In the genomic region with DNA sequence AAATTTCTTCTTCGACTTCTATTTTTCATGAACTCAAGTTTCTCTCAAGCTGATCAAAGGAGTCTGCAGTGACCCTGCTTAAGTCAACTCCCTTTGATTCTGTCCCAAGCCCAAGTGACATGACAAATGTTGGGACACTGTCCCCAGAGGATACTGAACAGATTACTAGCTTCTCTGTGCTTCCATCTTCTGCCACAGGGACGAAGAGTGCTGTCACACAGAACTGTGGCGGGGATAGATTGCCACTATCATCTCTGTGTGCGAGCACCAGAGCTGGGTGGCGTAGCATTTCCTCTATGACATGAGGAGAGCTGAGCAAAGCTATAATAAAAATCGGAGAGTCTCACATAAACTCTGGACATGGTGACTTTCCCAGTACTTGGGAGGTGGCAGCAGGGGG, we compare ENCODE assay signal across 24 mouse cellular contexts. TPM values are rescaled to one million over a fixed set of nuclear protein-coding genes. Genes with fewer than 3 reads are reported as not detected.
A peak's percentile ranks its signal among the peaks of the same experiment; 100 is the strongest.
DNase-seq lines count a peak whose midpoint lies in the region; ATAC-seq and TF ChIP-seq lines count a peak whose summit lies in the region.
"Had no signal": no experiment of that assay in that cellular context is flagged by ENCODE, and none has a peak within 500 bp of the region (broad histone marks: within the 10 kb centered on the region; RNA-seq: fewer than 3 reads in every experiment).

No protein-coding gene starts in this region.

- WGBS in kidney, postnatal 0 days: 81% methylated on average over 6 of the region's 6 CpGs
- WGBS in kidney, embryonic 16.5 days: 75% methylated on average over 6 of the region's 6 CpGs
- WGBS in lung, embryonic 16.5 days: 79% methylated on average over 6 of the region's 6 CpGs
- WGBS in lung, adult 2 months: 86% methylated on average over 6 of the region's 6 CpGs

- no peak for TF ChIP-seq POLR2A in lung, adult 2 months (IDR thresholded peaks at IDR 0.05; ENCODE audit: borderline replicate concordance, extremely low read depth, low read depth, low read length)

- DNase-seq in adrenal gland, postnatal 10 days: peak; percentile 30
- no peak for DNase-seq in adrenal gland, postnatal 25 days
- DNase-seq in kidney, postnatal 0 days (ENCODE audit: low spot score): peak; percentile 8
- DNase-seq in lung, adult 2 months: no peak
- peak; percentile 12 for DNase-seq in lung, postnatal 25 days (ENCODE audit: low spot score)
- no peak for DNase-seq in cerebellum, adult 11 months
- DNase-seq: cerebellum, adult 2 months; cerebellum, postnatal 36 days; gastrocnemius, postnatal 10 days; heart, adult 2 months; heart, postnatal 4 days; kidney, adult 18-20 months; layer of hippocampus, postnatal 36 days; thymus, postnatal 25 days had no signal

- 0 out of 2 replicates have a peak, but pooled peaks cover 4% of the 10 kb centered on the region for H3K4me1 ChIP-seq in kidney, postnatal 0 days (replicated peaks; ENCODE audit: insufficient read depth, low read length)
- H3K4me1 ChIP-seq in kidney, embryonic 16.5 days (ENCODE audit: insufficient read depth, low read length): no peaks in the 10 kb centered on the region
- no peaks in the 10 kb centered on the region for H3K4me1 ChIP-seq in lung, embryonic 16.5 days (replicated peaks; ENCODE audit: control insufficient read depth, insufficient read depth, low read length)
- no peaks in the 10 kb centered on the region; the same call in 1 of the 2 replicates for H3K4me1 ChIP-seq in lung, adult 2 months (ENCODE audit: control insufficient read depth, insufficient read depth, low read length)
- H3K4me1 ChIP-seq: forebrain, embryonic 10.5 days; limb, embryonic 15.5 days; neural tube, embryonic 12.5 days had no signal

- no peak overlapping the region for H3K4me3 ChIP-seq in kidney, postnatal 0 days (replicated peaks; ENCODE audit: low read depth, low read length)
- H3K4me3 ChIP-seq in kidney, embryonic 16.5 days (ENCODE audit: low read length): no peak overlapping the region
- no peak overlapping the region for H3K4me3 ChIP-seq in lung, embryonic 16.5 days (ENCODE audit: low read length)
- H3K4me3 ChIP-seq in lung, adult 2 months (replicated peaks; ENCODE audit: extremely low read depth, low read depth, low read length): no peak overlapping the region
- H3K4me3 ChIP-seq: forebrain, embryonic 10.5 days; heart, adult 2 months; limb, embryonic 15.5 days; liver, embryonic 15.5 days; megakaryocyte, embryonic 14.5 days; neural tube, embryonic 12.5 days had no signal

- H3K9me3 ChIP-seq in kidney, postnatal 0 days (replicated peaks; ENCODE audit: low read length): no peaks in the 10 kb centered on the region
- no peaks in the 10 kb centered on the region for H3K9me3 ChIP-seq in kidney, embryonic 16.5 days (ENCODE audit: low read length)
- no peaks in the 10 kb centered on the region for H3K9me3 ChIP-seq in lung, embryonic 16.5 days (ENCODE audit: control insufficient read depth, low read length)
- H3K9me3 ChIP-seq: forebrain, embryonic 10.5 days; G1E; limb, embryonic 15.5 days; liver, embryonic 15.5 days; megakaryocyte, embryonic 14.5 days; neural tube, embryonic 12.5 days had no signal

- H3K4me2 ChIP-seq in kidney, postnatal 0 days (ENCODE audit: low read length): no peak overlapping the region
- H3K4me2 ChIP-seq in kidney, embryonic 16.5 days (replicated peaks; ENCODE audit: low read depth, low read length): no peak overlapping the region
- H3K4me2 ChIP-seq in lung, embryonic 16.5 days (ENCODE audit: low read depth, low read length): no peak overlapping the region
- H3K4me2 ChIP-seq: limb, embryonic 15.5 days; liver, embryonic 15.5 days; neural tube, embryonic 12.5 days had no signal

- ATAC-seq in kidney, postnatal 0 days (replicated peaks; ENCODE audit: low FRiP score, low read depth): no peak
- ATAC-seq in kidney, embryonic 16.5 days (ENCODE audit: low FRiP score, low TSS enrichment): no peak
- ATAC-seq in lung, embryonic 16.5 days (ENCODE audit: low read depth): peak; percentile 20; the same call in 1 of the 2 replicates
- ATAC-seq: activated CD4-positive, CD25-positive, alpha-beta regulatory T cell, adult 4 months; hindbrain, embryonic 16.5 days had no signal

- no peak for TF ChIP-seq CTCF in kidney, postnatal 0 days (IDR thresholded peaks at IDR 0.05; ENCODE audit: low read depth)
- no peak for TF ChIP-seq CTCF in lung, adult 2 months (IDR thresholded peaks at IDR 0.05; ENCODE audit: insufficient read depth, low read length)

- H3K9ac ChIP-seq in kidney, postnatal 0 days (ENCODE audit: low read depth, low read length): no peak overlapping the region
- no peak overlapping the region for H3K9ac ChIP-seq in kidney, embryonic 16.5 days (replicated peaks; ENCODE audit: low read length)
- no peak overlapping the region for H3K9ac ChIP-seq in lung, embryonic 16.5 days (ENCODE audit: low read length)
- H3K9ac ChIP-seq: limb, embryonic 15.5 days; liver, embryonic 15.5 days; neural tube, embryonic 12.5 days had no signal

- no peaks in the 10 kb centered on the region for H3K36me3 ChIP-seq in kidney, postnatal 0 days (ENCODE audit: insufficient read depth, low read length)
- peaks cover 16% of the 10 kb centered on the region; the same call in 1 of the 2 replicates for H3K36me3 ChIP-seq in kidney, embryonic 16.5 days (ENCODE audit: insufficient read depth, low read length)
- H3K36me3 ChIP-seq in lung, embryonic 16.5 days (ENCODE audit: control insufficient read depth, insufficient read depth, low read length): peaks cover 4% of the 10 kb centered on the region; the same call in 1 of the 2 replicates

- no peak overlapping the region for H3K27ac ChIP-seq in kidney, postnatal 0 days
- H3K27ac ChIP-seq in kidney, embryonic 16.5 days (ENCODE audit: low read length): no peak overlapping the region
- 0 out of 2 replicates have a peak overlapping the region, but pooled peaks have one; percentile 0 for H3K27ac ChIP-seq in lung, embryonic 16.5 days (ENCODE audit: low read length)
- H3K27ac ChIP-seq: forebrain, embryonic 10.5 days; heart, adult 2 months; limb, embryonic 15.5 days; liver, embryonic 15.5 days; neural tube, embryonic 12.5 days had no signal

- no peaks in the 10 kb centered on the region for H3K27me3 ChIP-seq in kidney, postnatal 0 days (ENCODE audit: insufficient read depth, low read length)
- no peaks in the 10 kb centered on the region for H3K27me3 ChIP-seq in kidney, embryonic 16.5 days (ENCODE audit: insufficient read depth, low read length)
- no peaks in the 10 kb centered on the region for H3K27me3 ChIP-seq in lung, embryonic 16.5 days (ENCODE audit: control insufficient read depth, insufficient read depth, low read depth, low read length)
- H3K27me3 ChIP-seq: limb, embryonic 15.5 days; liver, embryonic 15.5 days; megakaryocyte, embryonic 14.5 days; neural tube, embryonic 12.5 days had no signal

RNA-seq across cellular contexts. Expression of gene Vps33a, which starts 29.3 kb away (rescaled TPM):
- total RNA-seq in adrenal gland, postnatal 10 days (2021): 10 to 100 TPM; 44.6 to 55.9 TPM
- total RNA-seq in adrenal gland, postnatal 25 days (2021): 40.2 and 51.5 TPM in 2 replicates
- polyA plus RNA-seq in kidney, postnatal 0 days (2015; fragmentation: Nextera tagmentation; extraction: Ambion mirVana): 23.4 and 25.0 TPM in 2 replicates
- 30.2 and 33.1 TPM in 2 replicates for polyA plus RNA-seq in kidney, embryonic 16.5 days (2015; fragmentation: Nextera tagmentation; extraction: Ambion mirVana)
- 23.7 and 26.9 TPM in 2 replicates for polyA plus RNA-seq in lung, embryonic 16.5 days (2015; fragmentation: Nextera tagmentation; extraction: Ambion mirVana)
- 12.9 and 15.9 TPM in 2 replicates for polyA plus RNA-seq in lung, adult 2 months (2012; rRNA removed)

Comparison
In these comparisons a context has a peak if more than half of its experiments do, and no peak if none do; other contexts are left out.
1. DNase-seq: peak in adrenal gland, postnatal 10 days (single experiment), kidney, postnatal 0 days (single experiment) and lung, postnatal 25 days (single experiment); none in adrenal gland, postnatal 25 days (single experiment), lung, adult 2 months (single experiment) and cerebellum, adult 11 months (single experiment).